Mouse (Mus musculus): ENCODE data around the gene Otud7b.

DNA sequence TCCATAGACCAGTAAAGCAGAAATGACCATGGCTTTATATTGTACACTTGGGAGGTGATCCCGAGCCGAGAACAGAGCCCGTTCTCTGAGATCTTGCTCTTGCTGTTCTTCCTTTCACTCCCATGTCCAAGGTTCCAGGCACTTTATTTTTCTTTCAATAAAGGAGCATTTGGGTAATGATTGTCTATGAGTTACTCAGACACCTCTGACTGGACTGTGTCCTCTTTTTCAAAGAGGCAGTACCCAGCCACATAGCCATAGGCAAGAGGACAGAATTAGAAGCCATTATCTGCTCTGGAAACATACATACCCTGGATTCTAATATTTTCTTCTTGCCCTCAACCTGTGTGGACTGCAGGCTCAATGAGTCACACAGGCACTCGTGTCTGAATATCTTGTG, 55.5 kb downstream of the Otud7b start:
- no peak for TF ChIP-seq CTCF (conservative IDR thresholded peaks at IDR 0.05; ENCODE audit: low read length)
- TF ChIP-seq POU5F1 (IDR thresholded peaks at IDR 0.05; ENCODE audit: borderline replicate concordance, low read length) = no peak
- no peak for TF ChIP-seq NANOG (IDR thresholded peaks at IDR 0.05; ENCODE audit: borderline replicate concordance, low read length)

Data from E14TG2a.4 (cell line).